Mouse (Mus musculus) megakaryocyte, embryonic 14.5 days (primary cell): Measurements from ENCODE around the gene Gpr65.

Experiments used
- FLI1 ChIP-seq: IDR thresholded peaks from 2 replicates; pipeline ENCODE4 v1.6.1; 2012; ENCODE audit warnings: low read length, inconsistent platforms, mixed read lengths
- GATA1 ChIP-seq: IDR thresholded peaks from 3 replicates; pipeline ENCODE4 v1.6.1; 2012; ENCODE audit warnings: mixed read lengths, low read length, inconsistent platforms, borderline replicate concordance

DNA sequence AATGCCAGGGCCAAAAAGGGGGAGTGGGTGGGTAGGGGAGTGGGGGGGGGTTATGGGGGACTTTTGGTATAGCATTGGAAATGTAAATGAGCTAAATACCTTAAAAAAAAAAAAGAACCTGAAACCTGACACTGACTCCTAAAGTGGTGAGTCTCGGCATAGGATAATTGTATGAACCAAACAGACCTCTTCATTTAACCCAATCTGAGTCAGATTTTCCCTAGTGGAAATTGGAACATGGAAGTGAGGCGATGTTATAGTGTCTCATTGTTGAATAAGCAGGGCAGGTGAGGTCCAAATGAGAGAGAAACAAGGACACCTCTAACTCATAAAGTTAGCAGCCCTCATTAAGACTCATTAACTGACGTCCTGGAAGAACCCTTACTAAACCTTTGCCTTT is 16.0 kb downstream of the Gpr65 start:
- TF ChIP-seq GATA1 (no peak), FLI1 (no peak)
